Mouse (Mus musculus) embryonic fibroblast, embryonic 13.5 days (primary cell): ENCODE data around the gene Efcab5. TPM values are rescaled to one million over a fixed set of nuclear protein-coding genes. Genes with fewer than 3 reads are reported as not detected.
"Not testable (repeated sequence)": the region's sequence is repeated elsewhere in the genome, so short reads cannot be mapped to it uniquely, and the experiment has no call there.

Experiments
- H3K27ac ChIP-seq: 2 replicates; pipeline ENCODE4 v1.5.1; 2012; ENCODE audit warnings: low read length, control low read depth, inconsistent platforms; ENCODE audit not compliant: insufficient read depth
- H3K4me1 ChIP-seq: 2 replicates; pipeline ENCODE4 v1.6.1; 2011; ENCODE audit warnings: low read length; ENCODE audit not compliant: control insufficient read depth, insufficient read depth
- H3K4me3 ChIP-seq: 2 replicates; pipeline ENCODE4 v1.5.1; 2011; ENCODE audit warnings: mild to moderate bottlenecking, control low read depth, low read length; ENCODE audit not compliant: insufficient read depth
- CTCF ChIP-seq: IDR thresholded peaks from 2 replicates; pipeline ENCODE4 v1.5.1; 2011; ENCODE audit warnings: mild to moderate bottlenecking, control low read depth, low read length, moderate library complexity, borderline replicate concordance; ENCODE audit not compliant: insufficient read depth
- POLR2A ChIP-seq: IDR thresholded peaks from 2 replicates; pipeline ENCODE4 v1.6.1; 2011; ENCODE audit warnings: low read depth, mild to moderate bottlenecking, control low read depth, low read length, moderate library complexity
- polyA plus RNA-seq: library from polyadenylated mRNA; stranded (reverse); fragments of >200 nt; gene quantifications from 2 replicates; pipeline ENCODE4 v1.2.4, GENCODE M21; 2011; ENCODE audit warnings: low read depth; ENCODE audit not compliant: missing spikeins, insufficient read length

Gene Efcab5
- polyA plus RNA-seq, 1 experiment: 0.46 TPM

GRCm38 (mm10) chr11:77180886-77181285 lies 7.9 kb downstream of the Efcab5 start:
- Histone ChIP-seq H3K4me3 (no peak overlapping the region), H3K4me1 (no peaks in the 10 kb centered on the region), H3K27ac (no peak overlapping the region)
- no peak for TF ChIP-seq POLR2A
- no peak for TF ChIP-seq CTCF

GRCm38 (mm10) chr11:77179771-77180170 lies 9.0 kb downstream of the Efcab5 start:
- no peak overlapping the region for H3K4me3 ChIP-seq
- H3K4me1 ChIP-seq: no peaks in the 10 kb centered on the region
- TF ChIP-seq POLR2A (no peak), CTCF (no peak)
- no peak overlapping the region for H3K27ac ChIP-seq

GRCm38 (mm10) chr11:77174531-77174930 lies 14.2 kb downstream of the Efcab5 start:
- H3K27ac ChIP-seq: no peak overlapping the region
- H3K4me1 ChIP-seq: no peaks in the 10 kb centered on the region
- H3K4me3 ChIP-seq: no peak overlapping the region
- TF ChIP-seq CTCF (no peak), POLR2A (no peak)

- Histone ChIP-seq H3K27ac (no peak overlapping the region), H3K4me3 (no peak overlapping the region), H3K4me1 (no peaks in the 10 kb centered on the region)
- TF ChIP-seq CTCF: no peak
- TF ChIP-seq POLR2A: no peak
These were observed 15.0 kb downstream of the Efcab5 start for GRCm38 (mm10) chr11:77173731-77174130.

- Histone ChIP-seq H3K27ac (no peak overlapping the region), H3K4me3 (no peak overlapping the region), H3K4me1 (no peaks in the 10 kb centered on the region)
- no peak for TF ChIP-seq CTCF
- TF ChIP-seq POLR2A: no peak
These were observed 28.0 kb downstream of the Efcab5 start for GRCm38 (mm10) chr11:77160744-77161143.

- H3K27ac ChIP-seq: no peak overlapping the region
- H3K4me3 ChIP-seq: no peak overlapping the region
- no peaks in the 10 kb centered on the region for H3K4me1 ChIP-seq
- no peak for TF ChIP-seq CTCF
- no peak for TF ChIP-seq POLR2A
These were observed 28.4 kb downstream of the Efcab5 start for GRCm38 (mm10) chr11:77160341-77160740.

GRCm38 (mm10) chr11:77154214-77154613 lies 34.6 kb downstream of the Efcab5 start:
- no peak overlapping the region for H3K27ac ChIP-seq
- H3K4me1 ChIP-seq: no peaks in the 10 kb centered on the region
- no peak overlapping the region for H3K4me3 ChIP-seq
- TF ChIP-seq POLR2A: no peak
- no peak for TF ChIP-seq CTCF

GRCm38 (mm10) chr11:77150806-77151205 lies 38.0 kb downstream of the Efcab5 start:
- H3K4me1 ChIP-seq: no peaks in the 10 kb centered on the region
- no peak overlapping the region for H3K27ac ChIP-seq
- no peak overlapping the region for H3K4me3 ChIP-seq
- TF ChIP-seq POLR2A: no peak
- TF ChIP-seq CTCF: no peak

GRCm38 (mm10) chr11:77149783-77150630 lies 38.8 kb downstream of the Efcab5 start:
- not testable (repeated sequence) for H3K4me3 ChIP-seq, H3K4me1 ChIP-seq, H3K27ac ChIP-seq

- TF ChIP-seq CTCF (no peak), POLR2A (no peak)
- Histone ChIP-seq H3K27ac (no peak overlapping the region), H3K4me3 (no peak overlapping the region), H3K4me1 (no peaks in the 10 kb centered on the region)
These were observed 40.0 kb downstream of the Efcab5 start for GRCm38 (mm10) chr11:77148774-77149173.
